ENCODE assay signal across 10 mouse cellular contexts in the genomic region with DNA sequence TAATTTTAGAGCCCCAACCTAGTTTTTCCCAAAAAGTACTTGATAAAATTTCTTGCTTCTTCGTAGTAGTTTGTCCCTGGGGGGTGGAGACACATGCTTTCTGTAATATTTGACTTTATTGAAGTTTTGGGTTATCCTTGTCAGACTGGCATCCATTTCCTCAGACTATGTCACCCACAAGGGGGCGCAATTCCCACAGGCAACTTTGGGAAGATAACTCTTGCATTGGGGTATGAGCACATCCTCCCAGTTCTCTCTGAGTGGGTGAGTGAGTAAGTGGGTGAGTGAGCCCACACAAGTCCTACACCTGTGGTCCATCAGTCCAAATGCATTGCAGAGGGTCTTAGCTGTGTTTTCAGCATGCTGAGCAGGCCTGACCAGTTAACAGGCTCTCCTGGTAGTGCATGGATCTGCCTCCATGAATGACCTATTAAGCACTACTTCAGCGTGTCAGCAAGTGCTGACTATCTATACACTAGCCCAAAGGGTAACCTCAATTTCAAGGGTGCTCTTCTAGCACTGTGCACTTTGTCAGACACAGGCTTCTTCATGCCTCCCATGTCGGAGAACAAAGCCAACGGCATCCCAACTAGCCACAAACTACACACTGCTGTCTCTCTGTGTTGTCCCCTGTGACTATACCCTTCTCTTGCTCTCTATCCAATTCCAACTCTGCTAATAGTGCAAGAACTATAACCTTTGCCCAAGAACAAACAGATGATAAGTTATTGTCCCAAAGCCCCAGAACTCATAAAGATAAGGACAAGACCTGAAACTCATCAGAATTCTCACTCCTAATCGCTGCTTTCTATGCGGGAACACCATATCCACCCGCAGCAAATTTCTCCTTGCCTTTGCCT.
DNase-seq lines count a peak whose midpoint lies in the region; ATAC-seq and TF ChIP-seq lines count a peak whose summit lies in the region.
"Had no signal": no experiment of that assay in that cellular context is flagged by ENCODE, and none has a peak within 500 bp of the region (broad histone marks: within the 10 kb centered on the region; RNA-seq: fewer than 3 reads in every experiment).

No protein-coding gene starts in this region.

- H3K9me3 ChIP-seq in kidney, embryonic 16.5 days (ENCODE audit: low read length) = no peaks in the 10 kb centered on the region
- H3K9me3 ChIP-seq: limb, embryonic 13.5 days had no signal

- no peak overlapping the region for H3K4me3 ChIP-seq in kidney, adult 2 months (ENCODE audit: insufficient read depth, low read depth, low read length)
- H3K4me3 ChIP-seq in kidney, embryonic 16.5 days (ENCODE audit: low read length) = no peak overlapping the region
- H3K4me3 ChIP-seq in small intestine, adult 2 months (ENCODE audit: low read depth, low read length) = no peak overlapping the region
- H3K4me3 ChIP-seq: erythroblast, embryonic 14.5 days; limb, embryonic 13.5 days had no signal

- DNase-seq in kidney, adult 2 months = peak; percentile 41
- peak; percentile 52 to 54 for DNase-seq in B cell, adult 2 months
- DNase-seq in NIH3T3 (ENCODE audit: low read depth) = peak; percentile 80
- DNase-seq in embryo, embryonic 11 days = peak; percentile 49
- DNase-seq in kidney, postnatal 25 days = peak; percentile 56 to 77

- no peak overlapping the region for H3K9ac ChIP-seq in kidney, embryonic 16.5 days (replicated peaks; ENCODE audit: low read length)
- H3K9ac ChIP-seq: limb, embryonic 13.5 days had no signal

- peak; percentile 73 for TF ChIP-seq CTCF in kidney, adult 2 months (conservative IDR thresholded peaks at IDR 0.05; ENCODE audit: insufficient read depth, insufficient read length, low read depth, low read length)
- TF ChIP-seq CTCF in small intestine, adult 2 months (IDR thresholded peaks at IDR 0.05; ENCODE audit: extremely low read depth, insufficient read length, insufficient replicate concordance, low read depth, low read length) = peak; percentile 41; the same call in 1 of the 2 replicates

- no peaks in the 10 kb centered on the region for H3K27me3 ChIP-seq in kidney, adult 2 months (replicated peaks; ENCODE audit: control insufficient read depth, insufficient read depth, low read length)
- H3K27me3 ChIP-seq in kidney, embryonic 16.5 days (ENCODE audit: insufficient read depth, low read length) = no peaks in the 10 kb centered on the region
- H3K27me3 ChIP-seq in small intestine, adult 2 months (ENCODE audit: control insufficient read depth, insufficient read depth, low read length) = no peaks in the 10 kb centered on the region
- H3K27me3 ChIP-seq: limb, embryonic 13.5 days had no signal

- TF ChIP-seq POLR2A in kidney, adult 2 months (IDR thresholded peaks at IDR 0.05; ENCODE audit: low read depth, low read length) = no peak
- no peak for TF ChIP-seq POLR2A in small intestine, adult 2 months (IDR thresholded peaks at IDR 0.05; ENCODE audit: low read depth, low read length)

- H3K4me2 ChIP-seq in kidney, embryonic 16.5 days (replicated peaks; ENCODE audit: low read depth, low read length) = no peak overlapping the region
- H3K4me2 ChIP-seq: limb, embryonic 13.5 days had no signal

- H3K36me3 ChIP-seq in kidney, adult 2 months (ENCODE audit: control insufficient read depth, insufficient read depth, low read length) = no peaks in the 10 kb centered on the region
- no peaks in the 10 kb centered on the region for H3K36me3 ChIP-seq in kidney, embryonic 16.5 days (ENCODE audit: insufficient read depth, low read length)
- H3K36me3 ChIP-seq in small intestine, adult 2 months (ENCODE audit: control insufficient read depth, insufficient read depth, low read length) = no peaks in the 10 kb centered on the region
- H3K36me3 ChIP-seq: limb, embryonic 13.5 days had no signal

- H3K27ac ChIP-seq in kidney, adult 2 months (ENCODE audit: insufficient read depth, low read depth, low read length) = no peak overlapping the region
- no peak overlapping the region for H3K27ac ChIP-seq in kidney, embryonic 16.5 days (ENCODE audit: low read length)
- no peak overlapping the region for H3K27ac ChIP-seq in small intestine, adult 2 months (ENCODE audit: insufficient read depth, low read depth, low read length)
- H3K27ac ChIP-seq: limb, embryonic 13.5 days had no signal

- H3K4me1 ChIP-seq in kidney, adult 2 months (ENCODE audit: control insufficient read depth, insufficient read depth, low read length) = no peaks in the 10 kb centered on the region
- no peaks in the 10 kb centered on the region for H3K4me1 ChIP-seq in kidney, embryonic 16.5 days (ENCODE audit: insufficient read depth, low read length)
- peaks cover 3% of the 10 kb centered on the region; the same call in 1 of the 2 replicates for H3K4me1 ChIP-seq in small intestine, adult 2 months (ENCODE audit: control insufficient read depth, insufficient read depth, insufficient read length, low read length)
- H3K4me1 ChIP-seq: limb, embryonic 13.5 days had no signal

- no peak for ATAC-seq in kidney, embryonic 16.5 days (ENCODE audit: low FRiP score, low TSS enrichment)
- no peak for ATAC-seq in erythroid progenitor cell, adult 5-6 weeks (replicated peaks; ENCODE audit: low FRiP score, poor library complexity, severe bottlenecking)

- WGBS in kidney, adult 2 months = 76% methylated on average over 8 of the region's 8 CpGs
- WGBS in kidney, embryonic 16.5 days = 74% methylated on average over 8 of the region's 8 CpGs
- WGBS in small intestine, adult 2 months = 44% methylated on average over 8 of the region's 8 CpGs
